Mouse (Mus musculus): ENCODE results near the gene Gm18336. TPM values are rescaled to one million over a fixed set of nuclear protein-coding genes. Genes with fewer than 3 reads are reported as not detected.

The Gm18336 gene
- polyA plus RNA-seq, 1 experiment from 2014 or later: not detected

Other genes with a start within 250 kb of the Gm18336 start
- gene Xlr5b, start 249.9 kb downstream of the Gm18336 start, polyA plus RNA-seq (2014; fragmentation: Nextera tagmentation; extraction: Ambion mirVana): not detected in 2 replicates
- gene DXBay18, start 249.3 kb downstream of the Gm18336 start, polyA plus RNA-seq (2014; fragmentation: Nextera tagmentation; extraction: Ambion mirVana): not detected in 2 replicates
- gene Spin2d, start 221.7 kb downstream of the Gm18336 start, polyA plus RNA-seq (2014; fragmentation: Nextera tagmentation; extraction: Ambion mirVana): not detected in 2 replicates
- gene Xlr3b, start 206.5 kb downstream of the Gm18336 start, polyA plus RNA-seq (2014; fragmentation: Nextera tagmentation; extraction: Ambion mirVana): 2.7 and 11.9 TPM in 2 replicates
- gene Xlr4b, start 184.4 kb downstream of the Gm18336 start, polyA plus RNA-seq (2014; fragmentation: Nextera tagmentation; extraction: Ambion mirVana): 0.26 and 2.3 TPM in 2 replicates
- gene F8a, start 170.4 kb downstream of the Gm18336 start, polyA plus RNA-seq (2014; fragmentation: Nextera tagmentation; extraction: Ambion mirVana): 9.4 and 10.0 TPM in 2 replicates
- 0.35 TPM in 1 of 2 replicates, not detected in the other for gene Xlr4c, start 155.6 kb downstream of the Gm18336 start, polyA plus RNA-seq (2014; fragmentation: Nextera tagmentation; extraction: Ambion mirVana)
- not detected in 2 replicates for gene Xlr3c, start 133.3 kb downstream of the Gm18336 start, polyA plus RNA-seq (2014; fragmentation: Nextera tagmentation; extraction: Ambion mirVana)
- 0.14 TPM in 1 of 2 replicates, not detected in the other for gene Xlr5a, start 105.8 kb downstream of the Gm18336 start, polyA plus RNA-seq (2014; fragmentation: Nextera tagmentation; extraction: Ambion mirVana)
- gene Xlr5c, start 105.8 kb downstream of the Gm18336 start, polyA plus RNA-seq (2014; fragmentation: Nextera tagmentation; extraction: Ambion mirVana): not detected in 2 replicates
- not detected in 2 replicates for gene Gm45015, start 61.9 kb downstream of the Gm18336 start, polyA plus RNA-seq (2014; fragmentation: Nextera tagmentation; extraction: Ambion mirVana)
- 10.2 and 11.0 TPM in 2 replicates for gene Zfp275, start 56.1 kb downstream of the Gm18336 start, polyA plus RNA-seq (2014; fragmentation: Nextera tagmentation; extraction: Ambion mirVana)
- gene Zfp92, start 12.4 kb upstream of the Gm18336 start, polyA plus RNA-seq (2014; fragmentation: Nextera tagmentation; extraction: Ambion mirVana): not detected in 2 replicates
- gene Trex2, start 36.6 kb upstream of the Gm18336 start, polyA plus RNA-seq (2014; fragmentation: Nextera tagmentation; extraction: Ambion mirVana): not detected in 2 replicates
- 42.0 and 43.2 TPM in 2 replicates for gene Haus7, start 60.3 kb upstream of the Gm18336 start, polyA plus RNA-seq (2014; fragmentation: Nextera tagmentation; extraction: Ambion mirVana)
- 111 and 130 TPM in 2 replicates for gene Bgn, start 84.9 kb upstream of the Gm18336 start, polyA plus RNA-seq (2014; fragmentation: Nextera tagmentation; extraction: Ambion mirVana)
- 0.27 and 0.41 TPM in 2 replicates for gene Atp2b3, start 104.3 kb upstream of the Gm18336 start, polyA plus RNA-seq (2014; fragmentation: Nextera tagmentation; extraction: Ambion mirVana)
- 0.70 and 0.80 TPM in 2 replicates for gene Dusp9, start 240.7 kb upstream of the Gm18336 start, polyA plus RNA-seq (2014; fragmentation: Nextera tagmentation; extraction: Ambion mirVana)

All from heart, embryonic 14.5 days (tissue).